Mouse (Mus musculus) midbrain, embryonic 16.5 days (tissue): ENCODE results near the gene Ldlrad3. TPM values are rescaled to one million over a fixed set of nuclear protein-coding genes. Genes with fewer than 3 reads are reported as not detected.

Source experiments
- ATAC-seq: fragments of 200-750 bp; cut with Nextera tagmentation; 2 replicates; pipeline ENCODE4 v1.8.0; 2017; ENCODE audit warnings: moderate TSS enrichment
- H3K27ac ChIP-seq: fragments of 300-500 bp; sonication (generic); 2 replicates; pipeline ENCODE4 v1.5.1; 2014; ENCODE audit warnings: mild to moderate bottlenecking, low read length, mixed read lengths
- H3K27me3 ChIP-seq: fragments of 300-500 bp; sonication (generic); 2 replicates; pipeline ENCODE4 v1.6.1; 2014; ENCODE audit warnings: low read depth, low read length, mixed read lengths; ENCODE audit not compliant: control insufficient read depth, insufficient read depth
- H3K36me3 ChIP-seq: fragments of 300-500 bp; sonication (generic); 2 replicates; pipeline ENCODE4 v1.6.1; 2014; ENCODE audit warnings: mild to moderate bottlenecking, low read length, moderate library complexity, mixed read lengths; ENCODE audit not compliant: control insufficient read depth, insufficient read depth
- H3K4me1 ChIP-seq: fragments of 300-500 bp; sonication (generic); 2 replicates; pipeline ENCODE4 v1.6.1; 2014; ENCODE audit warnings: mild to moderate bottlenecking, low read length, mixed read lengths; ENCODE audit not compliant: control insufficient read depth, insufficient read depth
- H3K4me2 ChIP-seq: fragments of 300-500 bp; sonication (generic); 2 replicates; pipeline ENCODE4 v1.6.1; 2014; ENCODE audit warnings: mild to moderate bottlenecking, low read length, mixed read lengths
- H3K4me3 ChIP-seq: fragments of 300-500 bp; sonication (generic); 2 replicates; pipeline ENCODE4 v1.5.1; 2014; ENCODE audit warnings: low read depth, mild to moderate bottlenecking, low read length, moderate library complexity, mixed read lengths
- H3K9ac ChIP-seq: fragments of 300-500 bp; sonication (generic); 2 replicates; pipeline ENCODE4 v1.6.1; 2014; ENCODE audit warnings: low read depth, low read length, mixed read lengths
- H3K9me3 ChIP-seq: fragments of 300-500 bp; sonication (generic); replicated peaks from 2 replicates; pipeline ENCODE4 v1.6.1; 2014; ENCODE audit warnings: mild to moderate bottlenecking, low read length, mixed read lengths; ENCODE audit not compliant: control insufficient read depth, poor library complexity, severe bottlenecking
- WGBS: fragments of 180-500 bp; shearing (Covaris S2); extraction: QIAGEN DNeasy Blood & Tissue Kit; methylation state at CpG from one replicate; pipeline ENCODE4 v1.1.7; 2014; 5-methylcytosine and 5-hydroxymethylcytosine counted together
- polyA plus RNA-seq: library from polyadenylated mRNA; unstranded; fragments of >200 nt; fragmentation: Nextera tagmentation; extraction: Ambion mirVana; gene quantifications from 2 replicates; pipeline ENCODE4 v1.2.1, GENCODE M21; 2015

The Ldlrad3 gene
- polyA plus RNA-seq, 1 experiment from 2014 or later: 26.6 TPM

DNA sequence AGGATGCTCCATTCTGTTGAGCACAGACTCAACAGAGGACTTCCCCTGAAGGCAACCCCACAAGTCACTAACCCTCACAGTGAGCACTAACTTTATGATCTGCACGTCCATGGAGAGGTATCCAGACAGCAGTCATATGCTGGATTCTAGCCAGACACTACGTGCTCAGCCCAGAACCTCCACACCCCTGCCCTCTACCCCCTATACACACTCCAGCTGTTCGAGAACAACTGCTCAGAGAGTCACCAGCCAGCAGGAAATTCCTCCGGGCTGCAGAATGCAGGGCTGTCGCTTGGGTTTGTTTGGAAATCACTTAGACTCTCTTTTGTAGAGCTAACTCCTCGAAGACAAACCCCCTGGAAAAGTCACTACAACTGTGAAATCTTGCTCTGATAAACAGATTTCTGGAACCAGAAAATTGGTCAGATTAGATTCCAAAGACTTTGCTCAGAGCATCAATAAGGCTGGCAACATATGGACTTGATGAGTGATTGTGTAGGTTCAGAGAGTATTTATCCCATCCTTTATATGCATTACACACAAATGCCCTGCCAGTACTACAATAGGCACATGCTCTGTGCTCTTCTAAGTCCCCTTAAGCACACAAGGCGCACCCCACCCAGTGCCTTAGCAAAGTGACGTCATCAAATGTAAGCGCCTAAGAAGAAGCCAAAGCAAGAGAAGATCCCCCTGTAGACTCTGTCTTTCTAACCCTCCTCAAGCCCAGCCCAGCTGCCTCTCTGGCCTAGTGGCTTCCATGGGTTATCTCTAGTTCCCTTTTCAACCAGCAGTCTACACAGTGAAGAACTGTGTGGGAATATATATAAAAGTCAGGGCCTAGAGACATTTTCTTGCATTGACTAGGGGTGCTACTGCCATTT lies 69.4 kb downstream of the Ldlrad3 start:
- WGBS: 40% methylated on average over 9 of the region's 9 CpGs
- Histone ChIP-seq H3K4me3 (no peak overlapping the region), H3K4me1 (peaks cover 16% of the 10 kb centered on the region), H3K9ac (no peak overlapping the region), H3K36me3 (no peaks in the 10 kb centered on the region), H3K4me2 (no peak overlapping the region), H3K27ac (no peak overlapping the region), H3K9me3 (no peaks in the 10 kb centered on the region), H3K27me3 (no peaks in the 10 kb centered on the region)
- no peak for ATAC-seq

DNA sequence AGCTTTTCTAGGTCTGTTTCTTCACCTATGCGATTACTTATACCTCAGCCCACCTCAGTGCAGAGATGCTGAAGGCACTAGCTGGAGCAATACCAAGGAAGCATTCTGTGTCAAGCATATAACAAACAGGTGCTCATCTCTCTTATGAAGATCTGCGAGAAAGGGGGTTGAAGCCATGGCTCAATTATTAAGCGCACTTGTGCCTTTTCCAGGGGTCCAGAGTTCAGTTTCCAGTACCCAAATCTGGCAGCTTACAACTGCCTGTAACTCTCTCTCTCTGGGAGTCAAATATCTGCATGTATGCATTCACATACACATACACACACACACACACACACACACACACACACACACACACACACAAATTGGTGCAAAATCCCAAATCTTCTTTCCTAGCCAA lies 72.4 kb downstream of the Ldlrad3 start:
- no peak overlapping the region for H3K27ac ChIP-seq
- no peak for ATAC-seq
- H3K9me3 ChIP-seq: no peaks in the 10 kb centered on the region
- H3K4me1 ChIP-seq: peaks cover 7% of the 10 kb centered on the region
- no peaks in the 10 kb centered on the region for H3K27me3 ChIP-seq
- H3K36me3 ChIP-seq: no peaks in the 10 kb centered on the region
- H3K9ac ChIP-seq: no peak overlapping the region
- no peak overlapping the region for H3K4me2 ChIP-seq
- 99% methylated on average over 3 of the region's 3 CpGs for WGBS
- H3K4me3 ChIP-seq: no peak overlapping the region

DNA sequence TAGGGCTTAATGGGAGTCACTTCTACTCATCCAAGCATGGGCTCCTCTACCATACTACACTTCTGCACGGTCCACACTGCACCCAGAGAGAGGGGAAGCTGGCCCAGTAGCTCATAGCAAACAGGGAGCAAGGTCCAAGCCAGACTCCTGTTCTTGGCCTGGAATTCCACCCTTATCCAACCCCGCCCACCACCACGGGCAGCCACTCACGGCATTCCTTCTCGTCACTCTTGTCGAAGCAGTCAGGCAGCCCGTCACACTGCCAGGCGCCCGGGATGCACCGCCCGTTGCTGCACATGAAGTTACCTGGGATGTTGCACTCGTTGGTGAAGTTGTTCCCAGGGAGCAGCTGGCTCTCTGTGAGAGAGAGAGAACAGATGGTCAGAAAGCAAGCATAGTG lies 72.9 kb downstream of the Ldlrad3 start:
- WGBS: 74% methylated on average over 12 of the region's 12 CpGs
- peaks cover 7% of the 10 kb centered on the region for H3K4me1 ChIP-seq
- H3K4me3 ChIP-seq: no peak overlapping the region
- H3K27me3 ChIP-seq: no peaks in the 10 kb centered on the region
- H3K27ac ChIP-seq: no peak overlapping the region
- H3K4me2 ChIP-seq: no peak overlapping the region
- H3K9me3 ChIP-seq: no peaks in the 10 kb centered on the region
- no peak for ATAC-seq
- H3K9ac ChIP-seq: no peak overlapping the region
- H3K36me3 ChIP-seq: no peaks in the 10 kb centered on the region

DNA sequence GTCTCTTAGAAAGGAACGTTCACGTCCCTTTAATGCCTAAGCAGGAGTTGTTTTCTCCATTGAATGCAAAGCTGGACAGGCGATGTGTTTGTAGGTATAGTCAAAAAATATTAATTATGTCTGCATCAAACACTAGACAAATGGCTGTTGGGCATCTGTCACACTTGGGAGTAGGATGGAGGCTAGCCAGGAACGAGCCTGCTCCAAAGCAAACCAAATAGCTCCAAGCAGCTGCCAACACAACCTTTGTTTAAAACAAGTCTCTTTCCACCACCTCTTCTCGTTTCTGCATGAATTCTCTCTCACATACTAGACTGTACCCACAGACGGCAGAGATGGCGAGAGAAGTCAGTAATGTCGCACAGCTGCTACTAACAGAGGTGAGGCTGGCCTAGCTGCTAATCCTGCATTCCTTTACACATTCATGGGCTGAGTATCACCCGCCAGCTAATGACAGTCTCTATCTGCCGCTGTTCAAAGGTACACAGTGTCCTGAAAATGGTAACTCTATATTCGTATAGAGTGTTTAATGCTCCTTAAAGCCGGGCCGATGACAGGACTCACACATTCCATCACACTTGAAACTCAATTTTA lies 74.2 kb downstream of the Ldlrad3 start:
- Histone ChIP-seq H3K27ac (no peak overlapping the region), H3K9ac (no peak overlapping the region), H3K4me3 (no peak overlapping the region), H3K9me3 (no peaks in the 10 kb centered on the region), H3K4me1 (peaks cover 1% of the 10 kb centered on the region), H3K36me3 (no peaks in the 10 kb centered on the region), H3K27me3 (no peaks in the 10 kb centered on the region), H3K4me2 (no peak overlapping the region)
- 70% methylated on average over 13 of the region's 13 CpGs for WGBS
- ATAC-seq: no peak

DNA sequence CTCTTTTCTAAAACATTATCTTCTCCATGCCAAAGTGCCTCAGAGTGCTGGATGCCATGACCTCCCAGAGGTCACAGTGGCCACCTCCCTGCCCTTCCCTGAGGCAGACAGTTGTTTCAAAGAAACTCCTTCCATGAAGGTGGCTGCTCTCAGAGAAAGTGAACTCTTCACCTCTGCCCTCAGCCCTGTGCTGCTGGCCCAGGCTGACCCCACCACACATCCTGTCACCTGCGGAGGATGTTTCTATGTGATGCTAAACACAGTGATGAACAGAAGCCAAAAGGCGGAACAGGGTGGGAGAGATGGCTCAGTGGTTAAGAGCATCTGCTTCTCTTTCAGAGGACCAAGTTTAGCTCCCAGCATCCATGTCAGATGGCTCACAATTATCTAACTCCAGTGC lies 75.9 kb downstream of the Ldlrad3 start:
- Histone ChIP-seq H3K4me3 (no peak overlapping the region), H3K9ac (no peak overlapping the region), H3K4me1 (no peaks in the 10 kb centered on the region), H3K27me3 (no peaks in the 10 kb centered on the region), H3K4me2 (no peak overlapping the region), H3K27ac (no peak overlapping the region), H3K9me3 (no peaks in the 10 kb centered on the region), H3K36me3 (no peaks in the 10 kb centered on the region)
- WGBS: 96% methylated on average over 2 of the region's 2 CpGs
- no peak for ATAC-seq

DNA sequence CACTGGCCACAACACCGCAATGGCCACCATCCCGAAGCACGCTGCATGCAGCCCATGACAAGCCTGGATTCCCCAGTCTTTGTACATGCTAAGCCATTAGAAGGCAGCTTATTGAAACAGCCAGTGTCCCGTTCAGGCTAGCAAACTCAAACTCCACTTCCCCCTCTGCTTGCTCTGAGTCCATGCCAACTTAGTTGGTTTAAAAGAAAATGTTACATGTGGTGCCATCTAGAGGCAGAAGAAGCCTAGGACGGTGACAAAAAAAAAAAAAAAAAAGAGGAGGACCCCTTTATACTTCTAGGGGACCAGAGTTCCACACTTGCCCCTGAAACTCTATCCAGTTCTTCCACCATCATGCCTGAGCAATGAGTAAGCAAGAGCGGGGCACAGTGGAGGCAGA lies 78.9 kb downstream of the Ldlrad3 start:
- Histone ChIP-seq H3K9ac (no peak overlapping the region), H3K27me3 (no peaks in the 10 kb centered on the region), H3K27ac (no peak overlapping the region), H3K36me3 (no peaks in the 10 kb centered on the region), H3K4me1 (no peaks in the 10 kb centered on the region), H3K4me2 (no peak overlapping the region), H3K4me3 (no peak overlapping the region), H3K9me3 (no peaks in the 10 kb centered on the region)
- WGBS: 62% methylated on average over 6 of the region's 6 CpGs
- peak; percentile 50; the same call in 1 of the 2 replicates for ATAC-seq

DNA sequence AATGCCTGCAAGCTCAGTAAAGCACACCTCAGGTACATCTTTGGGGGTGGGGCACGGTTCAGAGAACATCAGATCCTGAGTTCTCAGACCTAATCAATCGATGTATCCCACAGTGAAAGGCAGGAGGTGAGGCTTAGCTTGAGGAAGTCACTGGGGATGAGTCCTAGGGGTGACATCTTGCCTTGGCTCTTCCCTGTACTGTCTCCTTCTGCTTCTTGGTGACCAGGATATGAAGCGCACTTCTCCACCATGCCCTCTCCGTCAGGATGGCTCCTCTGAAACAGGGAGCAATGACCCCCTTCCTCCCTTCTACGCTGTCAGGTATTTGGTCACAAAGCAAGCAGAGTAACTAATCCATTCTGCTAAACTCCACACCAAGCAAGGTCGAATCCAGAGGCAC lies 79.5 kb downstream of the Ldlrad3 start:
- H3K27ac ChIP-seq: no peak overlapping the region
- H3K9me3 ChIP-seq: no peaks in the 10 kb centered on the region
- no peak overlapping the region for H3K4me2 ChIP-seq
- no peak overlapping the region for H3K9ac ChIP-seq
- H3K27me3 ChIP-seq: no peaks in the 10 kb centered on the region
- 87% methylated on average over 6 of the region's 6 CpGs for WGBS
- ATAC-seq: peak; percentile 27; the same call in 1 of the 2 replicates
- no peaks in the 10 kb centered on the region for H3K4me1 ChIP-seq
- no peaks in the 10 kb centered on the region for H3K36me3 ChIP-seq
- H3K4me3 ChIP-seq: no peak overlapping the region

DNA sequence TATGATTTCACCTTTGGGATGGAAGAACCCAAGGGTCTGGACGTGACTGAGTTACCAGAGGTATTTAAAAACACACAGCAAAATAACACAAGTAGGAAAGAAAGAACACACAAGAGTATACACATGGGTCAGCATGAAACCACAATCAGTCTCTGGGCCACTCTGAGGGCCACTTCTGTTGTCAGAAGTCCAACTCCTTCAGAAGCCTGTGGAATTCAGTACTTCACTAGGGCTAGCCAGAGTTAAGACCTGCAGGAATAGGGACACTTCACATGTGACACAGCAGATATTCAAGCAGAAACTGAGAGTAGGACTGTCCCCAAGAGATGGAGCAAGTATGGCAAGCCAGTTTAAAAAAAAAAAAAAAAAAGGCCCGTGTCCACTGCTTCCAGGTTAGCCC lies 80.7 kb downstream of the Ldlrad3 start:
- no peak overlapping the region for H3K4me3 ChIP-seq
- no peak overlapping the region for H3K27ac ChIP-seq
- H3K4me2 ChIP-seq: no peak overlapping the region
- WGBS: 86% methylated on average over 2 of the region's 2 CpGs
- H3K36me3 ChIP-seq: no peaks in the 10 kb centered on the region
- ATAC-seq: no peak
- H3K27me3 ChIP-seq: no peaks in the 10 kb centered on the region
- H3K9ac ChIP-seq: no peak overlapping the region
- no peaks in the 10 kb centered on the region for H3K4me1 ChIP-seq
- no peaks in the 10 kb centered on the region for H3K9me3 ChIP-seq

DNA sequence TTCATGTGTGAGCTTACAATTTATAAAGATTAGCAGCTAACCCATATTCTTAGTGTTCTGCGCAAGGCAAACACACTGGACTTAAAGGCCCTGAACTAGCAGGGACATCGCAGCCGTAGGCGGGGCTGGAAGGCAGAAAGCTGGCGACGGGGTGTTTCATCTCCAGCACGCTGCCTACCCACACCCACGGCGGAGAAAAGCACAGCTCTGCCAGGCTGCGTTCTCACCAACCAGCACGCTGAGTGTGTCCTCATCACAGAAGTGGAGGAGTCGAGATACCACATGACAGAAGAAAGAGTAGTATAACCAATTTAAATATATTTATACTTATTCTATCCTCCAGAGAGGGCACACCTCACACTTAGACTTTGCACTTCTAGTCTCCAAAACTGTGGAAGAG lies 82.2 kb downstream of the Ldlrad3 start:
- no peak for ATAC-seq
- whole genome bisulfite sequencing: 92% methylated on average over 12 of the region's 12 CpGs
- Histone ChIP-seq H3K4me3 (no peak overlapping the region), H3K27ac (no peak overlapping the region), H3K4me1 (no peaks in the 10 kb centered on the region), H3K9ac (no peak overlapping the region), H3K9me3 (no peaks in the 10 kb centered on the region), H3K36me3 (no peaks in the 10 kb centered on the region), H3K4me2 (no peak overlapping the region), H3K27me3 (no peaks in the 10 kb centered on the region)
